Mouse (Mus musculus) left cerebral cortex, adult 8-10 months (tissue): ENCODE measurements at regions not wholly inside any gene's neighbourhood (a gene's known extent, or its start where the extent isn't known, plus 50 kb on each side); places are given as distances from the start of the nearest gene placed in this dataset.

Source experiments
- DNase-seq, 2 experiments: peaks; one replicate each; pipeline ENCODE4 v3.0.0; 2022; ENCODE audit warnings: low spot score in 2 of 2
- microRNA-seq, 2 experiments: library from miRNA; unstranded; fragments of <30 nt; microRNA quantifications; one replicate each; pipeline ENCODE4 v1.2.0; 2022

GRCm38 (mm10) chr3:34860877-34861649 is 210.9 kb downstream of the Sox2 start:
- no peak for DNase-seq

- DNase-seq, result no peak
Observed at GRCm38 (mm10) chr3:34868698-34869409, 218.6 kb downstream of the Sox2 start.

GRCm38 (mm10) chr3:34869911-34870310 is 219.7 kb downstream of the Sox2 start:
- no peak for DNase-seq

GRCm38 (mm10) chr3:34885137-34885536 is 234.9 kb downstream of the Sox2 start:
- no peak for DNase-seq

GRCm38 (mm10) chr3:34893381-34893780 is 243.2 kb downstream of the Sox2 start:
- no peak for DNase-seq

- no peak for DNase-seq
Observed at GRCm38 (mm10) chr3:34903106-34903505, 252.9 kb downstream of the Sox2 start.

- no peak for DNase-seq
Observed at GRCm38 (mm10) chr3:34908489-34908888, 258.3 kb downstream of the Sox2 start.

- no peak for DNase-seq
Observed at GRCm38 (mm10) chr3:34909350-34909749, 259.1 kb downstream of the Sox2 start.

GRCm38 (mm10) chr3:34918326-34918932 is 268.2 kb downstream of the Sox2 start:
- DNase-seq, result no peak

GRCm38 (mm10) chr3:34920497-34920896 is 270.3 kb downstream of the Sox2 start:
- DNase-seq, result no peak

- no peak for DNase-seq
Observed at GRCm38 (mm10) chr3:34949867-34950266, 299.7 kb downstream of the Sox2 start.

- no peak for DNase-seq
Observed at GRCm38 (mm10) chr3:34956183-34956582, 306.0 kb downstream of the Sox2 start.

GRCm38 (mm10) chr3:34959044-34959521 is 308.9 kb downstream of the Sox2 start:
- DNase-seq, result no peak

GRCm38 (mm10) chr3:34966442-34966841 is 316.2 kb downstream of the Sox2 start:
- DNase-seq, result no peak

- no peak for DNase-seq
Observed at GRCm38 (mm10) chr3:34967911-34968310, 317.7 kb downstream of the Sox2 start.

- DNase-seq, result no peak
Observed at GRCm38 (mm10) chr3:34971536-34971935, 321.3 kb downstream of the Sox2 start.

- no peak for DNase-seq
Observed at GRCm38 (mm10) chr3:34974371-34974770, 324.2 kb downstream of the Sox2 start.

Small RNAs in the stretch of these regions (microRNA-seq; reads per million reads assigned to microRNA genes)
- gene Mir6378, result 0 reads per million in 2 experiments
